Mouse (Mus musculus) neural tube, embryonic 12.5 days (tissue): ENCODE results near the gene Trp53i13. TPM values are rescaled to one million over a fixed set of nuclear protein-coding genes. Genes with fewer than 3 reads are reported as not detected.
A peak's percentile ranks its signal among the peaks of the same experiment; 100 is the strongest.
"Not testable (repeated sequence)": the region's sequence is repeated elsewhere in the genome, so short reads cannot be mapped to it uniquely, and the experiment has no call there.

Source experiments
- ATAC-seq: fragments of 200-750 bp; cut with Nextera tagmentation; 2 replicates; pipeline ENCODE4 v1.8.0; 2017; ENCODE audit warnings: low read depth, mild to moderate bottlenecking, moderate TSS enrichment, moderate library complexity; ENCODE audit not compliant: low FRiP score
- H3K27ac ChIP-seq: fragments of 300-500 bp; sonication (generic); 2 replicates; pipeline ENCODE4 v1.5.1; 2016
- H3K27me3 ChIP-seq: fragments of 300-500 bp; sonication (generic); replicated peaks from 2 replicates; pipeline ENCODE4 v1.6.1; 2016; ENCODE audit warnings: mild to moderate bottlenecking
- H3K36me3 ChIP-seq: fragments of 300-500 bp; sonication (generic); 2 replicates; pipeline ENCODE4 v1.6.1; 2016; ENCODE audit warnings: mild to moderate bottlenecking
- H3K4me1 ChIP-seq: fragments of 300-500 bp; sonication (generic); 2 replicates; pipeline ENCODE4 v1.6.1; 2016
- H3K4me2 ChIP-seq: fragments of 300-500 bp; sonication (generic); replicated peaks from 2 replicates; pipeline ENCODE4 v1.6.1; 2016; ENCODE audit warnings: mild to moderate bottlenecking
- H3K4me3 ChIP-seq: fragments of 300-500 bp; sonication (generic); 2 replicates; pipeline ENCODE4 v1.5.1; 2016
- H3K9ac ChIP-seq: fragments of 300-500 bp; sonication (generic); 2 replicates; pipeline ENCODE4 v1.6.1; 2016; ENCODE audit warnings: mild to moderate bottlenecking
- H3K9me3 ChIP-seq: fragments of 300-500 bp; sonication (generic); 2 replicates; pipeline ENCODE4 v1.6.1; 2016; ENCODE audit warnings: mild to moderate bottlenecking
- WGBS: fragments of 180-500 bp; shearing (Covaris S2); methylation state at CpG from one replicate; pipeline ENCODE4 v1.1.7; 2016; 5-methylcytosine and 5-hydroxymethylcytosine counted together
- polyA plus RNA-seq: library from polyadenylated mRNA; unstranded; fragments of >200 nt; fragmentation: Nextera tagmentation; extraction: Ambion mirVana; gene quantifications from 2 replicates; pipeline ENCODE4 v1.2.1, GENCODE M21; 2016

The Trp53i13 gene
- 28.7 and 32.4 TPM in 2 replicates for polyA plus RNA-seq

GRCm38 (mm10) chr11:77515637-77516552 lies at the start of gene Trp53i13:
TSS of gene Trp53i13 (minus strand) at chr11:77515980.
- H3K9ac ChIP-seq = peak within 1 kb of the TSS; percentile 58
- peak within 1 kb of the TSS; percentile 49 for H3K4me3 ChIP-seq
- ATAC-seq = no peak; the same call in 1 of the 2 replicates
- WGBS = 6% methylated on average over 39 of the region's 39 CpGs
- H3K4me2 ChIP-seq = peak within 1 kb of the TSS; percentile 93
- H3K4me1 ChIP-seq = peaks cover 39% of the 10 kb centered on the region
- H3K27ac ChIP-seq = no peak within 1 kb of the TSS
- H3K9me3 ChIP-seq = no peaks in the 10 kb centered on the region
- H3K27me3 ChIP-seq = peaks cover 26% of the 10 kb centered on the region
- no peaks in the 10 kb centered on the region for H3K36me3 ChIP-seq

- no peak overlapping the region for H3K27ac ChIP-seq
- H3K9me3 ChIP-seq = no peaks in the 10 kb centered on the region
- H3K4me2 ChIP-seq = no peak overlapping the region
- ATAC-seq = no peak
- no peaks in the 10 kb centered on the region for H3K27me3 ChIP-seq
- H3K4me1 ChIP-seq = no peaks in the 10 kb centered on the region
- WGBS = 96% methylated on average over 7 of the region's 7 CpGs
- H3K9ac ChIP-seq = no peak overlapping the region
- H3K4me3 ChIP-seq = no peak overlapping the region
- H3K36me3 ChIP-seq = peaks cover 69% of the 10 kb centered on the region
Measured at GRCm38 (mm10) chr11:77545261-77545660, 29.5 kb upstream of the Trp53i13 start.

GRCm38 (mm10) chr11:77532202-77532846 lies 16.5 kb upstream of the Trp53i13 start:
- no peak overlapping the region for H3K9ac ChIP-seq
- no peak overlapping the region for H3K4me3 ChIP-seq
- no peak overlapping the region for H3K27ac ChIP-seq
- no peaks in the 10 kb centered on the region for H3K4me1 ChIP-seq
- H3K4me2 ChIP-seq = no peak overlapping the region
- H3K9me3 ChIP-seq = no peaks in the 10 kb centered on the region
- ATAC-seq = no peak
- H3K27me3 ChIP-seq = no peaks in the 10 kb centered on the region
- WGBS = 89% methylated on average over 4 of the region's 4 CpGs
- peaks cover 8% of the 10 kb centered on the region; the same call in 1 of the 2 replicates for H3K36me3 ChIP-seq

GRCm38 (mm10) chr11:77530862-77531261 lies 15.1 kb upstream of the Trp53i13 start:
- no peak overlapping the region for H3K9ac ChIP-seq
- no peak overlapping the region for H3K27ac ChIP-seq
- 97% methylated on average over 2 of the region's 2 CpGs for WGBS
- no peaks in the 10 kb centered on the region for H3K4me1 ChIP-seq
- H3K4me3 ChIP-seq = no peak overlapping the region
- no peaks in the 10 kb centered on the region for H3K36me3 ChIP-seq
- H3K27me3 ChIP-seq = no peaks in the 10 kb centered on the region
- no peak for ATAC-seq
- no peaks in the 10 kb centered on the region for H3K9me3 ChIP-seq
- no peak overlapping the region for H3K4me2 ChIP-seq

GRCm38 (mm10) chr11:77529644-77530043 lies 13.9 kb upstream of the Trp53i13 start:
- H3K27me3 ChIP-seq = no peaks in the 10 kb centered on the region
- H3K36me3 ChIP-seq = no peaks in the 10 kb centered on the region
- ATAC-seq = no peak
- H3K9ac ChIP-seq = no peak overlapping the region
- no peak overlapping the region for H3K4me2 ChIP-seq
- H3K4me1 ChIP-seq = no peaks in the 10 kb centered on the region
- WGBS = 93% methylated on average over 3 of the region's 3 CpGs
- H3K9me3 ChIP-seq = no peaks in the 10 kb centered on the region
- H3K27ac ChIP-seq = no peak overlapping the region
- H3K4me3 ChIP-seq = no peak overlapping the region

GRCm38 (mm10) chr11:77528420-77528819 lies 12.6 kb upstream of the Trp53i13 start:
- H3K4me3 ChIP-seq, H3K9ac ChIP-seq, H3K9me3 ChIP-seq, H3K4me1 ChIP-seq, H3K27ac ChIP-seq, H3K27me3 ChIP-seq, H3K36me3 ChIP-seq, H3K4me2 ChIP-seq, ATAC-seq: not testable (repeated sequence)
- 85% methylated on average over 3 of the region's 3 CpGs for WGBS

GRCm38 (mm10) chr11:77525804-77526486 lies 10.2 kb upstream of the Trp53i13 start:
- H3K27ac ChIP-seq = no peak overlapping the region
- H3K4me2 ChIP-seq = no peak overlapping the region
- WGBS = 82% methylated on average over 3 of the region's 3 CpGs
- H3K27me3 ChIP-seq = no peaks in the 10 kb centered on the region
- no peak for ATAC-seq
- no peak overlapping the region for H3K9ac ChIP-seq
- no peaks in the 10 kb centered on the region for H3K36me3 ChIP-seq
- no peaks in the 10 kb centered on the region for H3K4me1 ChIP-seq
- no peak overlapping the region for H3K4me3 ChIP-seq
- no peaks in the 10 kb centered on the region for H3K9me3 ChIP-seq

GRCm38 (mm10) chr11:77520601-77521529 lies 5.1 kb upstream of the Trp53i13 start:
- peaks cover 14% of the 10 kb centered on the region for H3K27me3 ChIP-seq
- H3K4me1 ChIP-seq = peaks cover 7% of the 10 kb centered on the region
- H3K9ac ChIP-seq = no peak overlapping the region
- H3K9me3 ChIP-seq = no peaks in the 10 kb centered on the region
- 56% methylated on average over 5 of the region's 5 CpGs for WGBS
- H3K4me3 ChIP-seq = no peak overlapping the region
- H3K36me3 ChIP-seq = no peaks in the 10 kb centered on the region
- ATAC-seq = no peak
- H3K4me2 ChIP-seq = no peak overlapping the region
- H3K27ac ChIP-seq = no peak overlapping the region

GRCm38 (mm10) chr11:77519043-77519442 lies 3.3 kb upstream of the Trp53i13 start, which contains the start of gene Gm10392:
TSS of gene Gm10392 (minus strand) at chr11:77519198.
- ATAC-seq = no peak
- Histone ChIP-seq H3K9ac (no peak within 1 kb of the TSS), H3K27me3 (peaks cover 26% of the 10 kb centered on the region), H3K4me3 (no peak within 1 kb of the TSS), H3K9me3 (no peaks in the 10 kb centered on the region), H3K4me1 (peaks cover 25% of the 10 kb centered on the region), H3K27ac (no peak within 1 kb of the TSS), H3K4me2 (no peak within 1 kb of the TSS), H3K36me3 (no peaks in the 10 kb centered on the region)
- 76% methylated on average over 5 of the region's 5 CpGs for WGBS

GRCm38 (mm10) chr11:77518051-77518798 lies 2.4 kb upstream of the Trp53i13 start:
- Histone ChIP-seq H3K4me3 (no peak overlapping the region), H3K36me3 (no peaks in the 10 kb centered on the region), H3K27ac (no peak overlapping the region), H3K27me3 (peaks cover 26% of the 10 kb centered on the region), H3K9me3 (no peaks in the 10 kb centered on the region), H3K9ac (no peak overlapping the region), H3K4me2 (no peak overlapping the region), H3K4me1 (peaks cover 32% of the 10 kb centered on the region)
- no peak for ATAC-seq
- WGBS = 79% methylated on average over 27 of the region's 27 CpGs
